Mouse (Mus musculus): Measurements from ENCODE around the gene Setx.
"Not testable (repeated sequence)": the region's sequence is repeated elsewhere in the genome, so short reads cannot be mapped to it uniquely, and the experiment has no call there.

Setx gene

GRCm38 (mm10) chr2:29123907-29124569, at the start of gene Setx:
TSS of gene Setx (plus strand) at chr2:29124181.
- DNase-seq (ENCODE audit: low spot score) = no peak

GRCm38 (mm10) chr2:29074676-29075075, 49.3 kb upstream of the Setx start:
- DNase-seq (ENCODE audit: low spot score) = no peak

GRCm38 (mm10) chr2:29075331-29076070, 48.5 kb upstream of the Setx start:
- no peak for DNase-seq (ENCODE audit: low spot score)

- DNase-seq (ENCODE audit: low spot score) = no peak
These were observed 47.8 kb upstream of the Setx start for GRCm38 (mm10) chr2:29076226-29076625.

GRCm38 (mm10) chr2:29081965-29082364, 42.0 kb upstream of the Setx start:
- peak; percentile 13 for DNase-seq (ENCODE audit: low spot score)

- no peak for DNase-seq (ENCODE audit: low spot score)
These were observed 38.0 kb upstream of the Setx start for GRCm38 (mm10) chr2:29086026-29086425.

GRCm38 (mm10) chr2:29089276-29089675, 34.7 kb upstream of the Setx start:
- not testable (repeated sequence) for DNase-seq (ENCODE audit: low spot score)

DNA sequence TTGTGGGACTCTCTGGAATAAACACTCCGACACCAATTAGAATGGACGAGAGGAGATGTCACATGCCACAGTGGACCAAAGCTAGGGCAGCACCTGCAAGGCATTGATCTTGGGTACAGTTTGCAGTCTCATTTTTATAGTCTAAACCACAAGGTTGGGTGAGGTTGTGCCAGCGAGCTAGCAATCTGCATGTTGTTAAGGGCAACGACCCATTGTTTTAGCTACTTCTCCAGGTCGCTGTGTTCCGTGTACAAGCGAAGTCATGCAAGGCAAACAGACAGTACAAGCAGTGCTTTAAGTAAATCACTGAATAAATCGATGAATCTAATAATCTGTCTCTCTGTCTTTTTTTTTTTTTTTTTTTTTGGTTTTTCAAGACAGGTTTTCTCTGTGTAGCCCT, 28.3 kb upstream of the Setx start:
- DNase-seq (ENCODE audit: low spot score) = no peak

GRCm38 (mm10) chr2:29096751-29097150, 27.2 kb upstream of the Setx start:
- DNase-seq (ENCODE audit: low spot score) = no peak

DNA sequence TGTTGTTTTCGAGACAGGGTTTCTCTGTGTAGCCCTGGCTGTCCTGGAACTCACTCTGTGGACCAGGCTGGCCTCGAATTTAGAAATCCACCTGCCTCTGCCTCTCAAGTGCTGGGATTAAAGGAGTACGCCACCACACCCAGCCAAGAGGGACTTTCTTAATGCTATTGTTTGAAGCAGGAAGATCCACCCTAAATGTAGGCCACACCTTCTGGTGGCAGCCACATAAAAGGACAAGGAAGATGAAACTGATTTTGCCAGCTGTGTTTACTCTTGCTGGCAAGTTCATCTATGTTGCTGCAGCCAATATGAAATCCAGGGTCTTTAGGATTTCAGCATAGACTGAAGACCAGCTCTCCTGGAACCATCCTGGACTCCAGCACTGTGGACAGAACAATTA, 26.5 kb upstream of the Setx start:
- no peak for DNase-seq (ENCODE audit: low spot score)

DNA sequence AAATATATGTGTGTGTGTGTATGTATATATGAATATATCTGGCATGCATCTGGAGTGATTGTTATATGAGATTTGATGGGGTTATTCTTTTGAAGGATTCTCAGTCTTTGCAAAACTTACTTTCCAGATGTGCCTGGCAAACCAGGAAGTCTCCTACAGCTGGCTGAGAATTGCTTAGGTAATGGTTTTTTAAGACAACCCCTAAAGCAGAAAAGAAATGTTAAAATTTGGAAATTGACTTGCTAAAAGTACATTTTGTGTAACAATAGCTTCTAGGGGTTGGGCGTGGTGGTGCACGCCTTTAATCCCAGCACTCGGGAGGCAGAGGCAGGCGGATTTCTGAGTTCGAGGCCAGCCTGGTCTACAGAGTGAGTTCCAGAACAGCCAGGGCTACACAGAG, 26.0 kb upstream of the Setx start:
- not testable (repeated sequence) for DNase-seq (ENCODE audit: low spot score)

DNA sequence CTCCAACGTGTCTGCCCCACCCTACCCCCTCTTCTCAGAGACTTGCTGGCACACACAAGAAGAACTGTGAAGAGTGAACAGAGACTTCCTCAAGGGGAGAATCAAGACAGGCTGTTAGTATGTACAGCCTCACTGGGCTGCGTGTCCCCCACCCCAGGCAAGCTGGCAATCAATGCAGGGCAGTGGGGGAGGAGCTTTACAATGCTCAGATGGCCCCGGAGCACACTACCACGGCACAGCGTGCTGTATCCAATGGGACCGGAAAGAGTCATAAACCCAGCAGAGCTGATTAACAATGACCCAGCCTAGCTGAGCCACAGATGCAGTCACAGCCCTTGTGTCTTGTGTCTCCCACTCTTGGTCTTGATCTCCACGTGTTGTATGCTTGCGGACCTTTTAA, 25.2 kb upstream of the Setx start:
- DNase-seq (ENCODE audit: low spot score) = no peak

- no peak for DNase-seq (ENCODE audit: low spot score)
These were observed 24.3 kb upstream of the Setx start for GRCm38 (mm10) chr2:29099646-29100045.

- DNase-seq (ENCODE audit: low spot score) = no peak
These were observed 23.0 kb upstream of the Setx start for GRCm38 (mm10) chr2:29100822-29101534.

- not testable (repeated sequence) for DNase-seq (ENCODE audit: low spot score)
These were observed 21.3 kb upstream of the Setx start for GRCm38 (mm10) chr2:29102416-29103377.

DNA sequence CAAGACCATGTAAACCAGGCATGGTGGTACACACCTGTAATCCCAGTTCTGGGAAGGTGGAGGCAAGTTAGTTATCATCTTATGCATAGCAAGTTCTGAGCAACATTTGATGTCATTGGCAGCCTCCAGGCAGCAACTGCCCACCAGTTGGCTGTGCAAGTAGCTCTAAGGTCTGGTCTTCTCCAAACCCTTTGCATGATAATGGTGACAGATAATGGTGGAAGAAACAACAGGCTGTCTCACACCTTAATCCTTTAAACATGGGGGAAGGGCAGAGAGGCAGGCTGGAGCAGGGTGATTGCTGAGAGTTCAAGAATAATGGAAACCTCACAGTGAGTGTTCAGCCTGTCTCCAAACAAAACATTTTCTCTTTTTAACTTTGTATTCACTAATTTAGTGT, 3.0 kb upstream of the Setx start:
- no peak for DNase-seq (ENCODE audit: low spot score)

GRCm38 (mm10) chr2:29122446-29122845, 1.5 kb upstream of the Setx start:
- no peak for DNase-seq (ENCODE audit: low spot score)

- no peak for DNase-seq (ENCODE audit: low spot score)
These were observed 572 bp downstream of the Setx start for GRCm38 (mm10) chr2:29124571-29124935.

- DNase-seq (ENCODE audit: low spot score) = peak; percentile 100
These were observed 1.1 kb downstream of the Setx start for GRCm38 (mm10) chr2:29124936-29125701.

GRCm38 (mm10) chr2:29130118-29130899, 6.3 kb downstream of the Setx start:
- DNase-seq (ENCODE audit: low spot score) = no peak
